Mouse (Mus musculus) mouse embryonic stem cell (cell line): ENCODE results near the gene 1110025L11Rik.
"Not testable (repeated sequence)": the region's sequence is repeated elsewhere in the genome, so short reads cannot be mapped to it uniquely, and the experiment has no call there.

Experiments
- in situ Hi-C, 2 experiments: fragments of 300-500 bp; cut with MboI; formaldehyde crosslinking; loops; 1 replicate in 1 of 2; 3 replicates in 1 of 2; pipeline ENCODE4 v1.14.3; 2019 to 2020; ENCODE audit warnings: low sequenced_read_pairs in 2 of 2, low pct_unique_long_range_greater_than_20kb in 1 of 2, mixed read lengths in 1 of 2; ENCODE audit not compliant: unreplicated experiment in 1 of 2

1110025L11Rik gene

DNA sequence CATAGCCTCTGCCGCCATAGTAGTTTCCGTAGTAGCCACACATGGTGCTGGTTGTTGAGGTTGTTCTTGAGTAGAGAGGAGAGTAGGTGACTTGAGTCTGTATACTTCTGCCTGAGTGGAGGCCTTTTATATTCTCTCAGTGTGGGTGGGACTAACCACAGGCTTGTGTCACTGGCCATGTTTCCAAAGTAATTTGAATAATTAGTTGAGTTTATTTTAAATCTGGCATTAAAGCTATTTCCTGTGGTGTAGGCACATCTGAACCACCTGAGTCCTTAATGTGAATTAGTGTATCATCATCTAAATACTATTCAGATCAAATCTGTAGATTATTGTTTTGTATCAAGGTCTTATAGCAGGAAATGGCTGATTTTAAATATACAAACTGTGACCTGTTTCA is at the start of gene 1110025L11Rik:
Gene 1110025L11Rik, minus strand, starts transcription at position 101 of the 400 bp plus-strand sequence.
- in situ Hi-C loops: not testable (repeated sequence)

- in situ Hi-C loops: not testable (repeated sequence)
Observed at GRCm38 (mm10) chr16:89071041-89071440, 7.2 kb upstream of the 1110025L11Rik start.

- in situ Hi-C loops: no loop called here
Observed at GRCm38 (mm10) chr16:89047783-89048182, 16.0 kb downstream of the 1110025L11Rik start, which contains the start of gene Krtap6-5. Gene Krtap6-5, minus strand, starts transcription at chr16:89047883.

GRCm38 (mm10) chr16:89041372-89041771 is 22.4 kb downstream of the 1110025L11Rik start, which contains the start of gene Gm10228:
Gene Gm10228, minus strand, starts transcription at chr16:89041472.
- in situ Hi-C loops: not testable (repeated sequence)

DNA sequence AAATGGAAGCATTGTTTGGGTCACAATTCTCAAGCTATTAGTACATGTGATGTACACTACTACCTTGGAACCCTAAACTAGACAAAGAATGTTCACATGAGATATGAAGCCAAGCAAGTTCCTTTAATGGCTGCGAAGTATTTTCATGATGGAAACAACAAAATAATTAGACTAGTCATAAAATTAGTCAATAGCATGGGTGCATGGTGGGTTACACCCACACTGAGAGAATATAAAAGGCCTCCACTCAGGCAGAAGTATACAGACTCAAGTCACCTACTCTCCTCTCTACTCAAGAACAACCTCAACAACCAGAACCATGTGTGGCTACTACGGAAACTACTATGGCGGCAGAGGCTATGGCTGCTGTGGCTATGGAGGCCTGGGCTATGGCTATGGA is 32.4 kb downstream of the 1110025L11Rik start, which contains the start of gene Krtap6-1:
Gene Krtap6-1, plus strand, starts transcription at position 301 of the 400 bp plus-strand sequence.
- in situ Hi-C loops: not testable (repeated sequence)

DNA sequence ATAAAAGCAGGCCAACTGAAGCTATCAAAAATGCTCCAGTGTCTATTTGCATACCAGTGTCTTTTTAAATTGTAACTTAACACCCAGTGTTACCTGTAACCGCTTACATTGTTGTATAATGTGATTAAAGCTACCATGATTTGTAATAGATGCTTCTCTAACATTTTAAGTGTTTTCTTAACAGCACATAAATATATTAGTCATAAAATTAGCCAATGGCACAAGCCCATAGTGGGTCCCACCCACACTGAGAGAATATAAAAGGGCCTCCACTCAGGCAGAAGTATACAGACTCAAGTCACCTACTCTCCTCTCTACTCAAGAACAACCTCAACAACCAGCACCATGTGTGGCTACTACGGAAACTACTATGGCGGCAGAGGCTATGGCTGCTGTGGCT is 48.8 kb downstream of the 1110025L11Rik start, which contains the start of gene Gm10229:
Gene Gm10229, plus strand, starts transcription at position 301 of the 400 bp plus-strand sequence.
- in situ Hi-C loops: not testable (repeated sequence)

- in situ Hi-C loops: no loop called here
Observed at GRCm38 (mm10) chr16:89013973-89014372, 49.8 kb downstream of the 1110025L11Rik start.
